Mouse (Mus musculus): ENCODE measurements at regions not wholly inside any gene's neighbourhood (a gene's known extent, or its start where the extent isn't known, plus 50 kb on each side); places are given as distances from the start of the nearest gene placed in this dataset.

DNA sequence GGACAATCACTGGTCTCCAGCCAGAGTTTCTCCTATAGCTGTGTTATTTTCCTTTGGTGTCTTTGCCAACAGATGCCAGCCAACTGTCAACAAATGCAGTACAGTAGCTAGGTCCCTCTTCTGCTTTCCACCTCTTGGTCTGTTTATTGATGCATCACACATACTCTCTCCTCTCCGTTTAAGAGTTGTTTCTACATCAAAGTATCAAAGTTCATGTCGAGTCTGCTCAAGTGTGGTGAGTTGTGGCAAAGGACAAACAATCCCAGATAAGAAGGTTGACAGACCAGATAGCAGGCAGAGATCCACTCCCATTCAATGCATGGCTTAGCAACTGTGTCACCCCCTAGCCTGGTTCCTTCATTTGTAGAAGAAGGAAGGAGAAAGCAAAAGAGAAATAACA lies 123.6 kb downstream of the Chic2 start:
- H3K4me3 ChIP-seq, result no peak overlapping the region
- H3K27ac ChIP-seq, result no peak overlapping the region
- no peaks in the 10 kb centered on the region for H3K4me1 ChIP-seq
- ATAC-seq (replicated peaks), result no peak
- no peaks in the 10 kb centered on the region for H3K9me3 ChIP-seq
- H3K27me3 ChIP-seq (replicated peaks), result no peaks in the 10 kb centered on the region
- no peak overlapping the region for H3K4me2 ChIP-seq
- H3K9ac ChIP-seq, result no peak overlapping the region
- WGBS, result 49% methylated on average over 2 of the region's 2 CpGs
- no peaks in the 10 kb centered on the region for H3K36me3 ChIP-seq (replicated peaks)

DNA sequence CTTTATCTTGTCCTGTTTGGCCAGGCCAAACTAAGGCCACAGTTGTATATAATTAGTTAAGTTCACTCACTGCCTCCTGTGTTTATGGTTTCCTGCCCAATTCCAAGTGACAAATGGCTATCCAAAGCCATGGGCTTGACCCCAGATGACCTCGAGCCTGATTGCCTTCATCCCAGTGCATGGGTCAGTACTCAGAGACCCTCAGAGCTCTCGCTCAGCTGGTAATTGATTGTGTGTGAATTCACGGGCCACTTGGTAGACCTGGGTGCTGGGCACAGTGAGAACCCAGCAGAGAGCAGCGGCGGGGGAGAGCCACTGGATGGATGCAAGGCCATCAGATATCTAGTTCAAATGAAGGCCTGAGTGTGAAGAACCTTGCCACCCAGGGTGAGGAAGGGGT lies 124.1 kb downstream of the Chic2 start:
- no peaks in the 10 kb centered on the region for H3K4me1 ChIP-seq
- H3K4me2 ChIP-seq, result no peak overlapping the region
- H3K27me3 ChIP-seq (replicated peaks), result no peaks in the 10 kb centered on the region
- no peaks in the 10 kb centered on the region for H3K9me3 ChIP-seq
- no peak overlapping the region for H3K27ac ChIP-seq
- no peak for ATAC-seq (replicated peaks)
- no peak overlapping the region for H3K4me3 ChIP-seq
- WGBS, result 52% methylated on average over 5 of the region's 5 CpGs
- no peak overlapping the region for H3K9ac ChIP-seq
- no peaks in the 10 kb centered on the region for H3K36me3 ChIP-seq (replicated peaks)

DNA sequence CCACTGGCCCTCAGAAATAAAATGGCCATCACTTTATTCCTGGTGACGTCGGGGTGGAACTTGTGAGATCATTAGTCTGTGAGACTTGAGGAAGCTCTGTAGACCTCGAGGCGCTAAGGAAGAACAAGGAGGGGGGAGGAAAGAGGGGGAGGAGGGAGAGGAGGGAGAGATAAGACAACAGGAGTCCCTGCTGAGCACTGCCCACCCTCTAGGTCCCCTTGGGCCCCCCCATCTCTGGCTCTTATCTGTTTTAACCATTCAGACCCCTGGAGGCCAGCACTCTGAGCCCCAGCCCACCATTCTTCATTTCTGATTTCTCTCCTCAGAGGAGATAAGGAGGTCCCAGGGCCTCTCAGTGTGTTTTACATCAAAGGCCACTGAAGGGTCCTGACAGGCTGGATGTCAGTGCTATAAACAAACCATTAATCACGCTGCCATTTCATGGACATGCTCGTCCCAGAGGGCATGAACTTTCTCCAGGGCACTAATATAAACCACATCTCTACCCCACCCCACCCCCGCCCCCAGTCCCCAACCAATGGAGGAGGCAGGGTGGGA lies 139.0 kb downstream of the Chic2 start:
- WGBS, result 73% methylated on average over 7 of the region's 7 CpGs
- no peak for ATAC-seq (replicated peaks)
- no peak overlapping the region for H3K9ac ChIP-seq
- H3K4me2 ChIP-seq, result no peak overlapping the region
- no peaks in the 10 kb centered on the region for H3K27me3 ChIP-seq (replicated peaks)
- H3K36me3 ChIP-seq (replicated peaks), result no peaks in the 10 kb centered on the region
- no peaks in the 10 kb centered on the region for H3K9me3 ChIP-seq
- H3K4me1 ChIP-seq, result no peaks in the 10 kb centered on the region
- no peak overlapping the region for H3K27ac ChIP-seq
- H3K4me3 ChIP-seq, result no peak overlapping the region

DNA sequence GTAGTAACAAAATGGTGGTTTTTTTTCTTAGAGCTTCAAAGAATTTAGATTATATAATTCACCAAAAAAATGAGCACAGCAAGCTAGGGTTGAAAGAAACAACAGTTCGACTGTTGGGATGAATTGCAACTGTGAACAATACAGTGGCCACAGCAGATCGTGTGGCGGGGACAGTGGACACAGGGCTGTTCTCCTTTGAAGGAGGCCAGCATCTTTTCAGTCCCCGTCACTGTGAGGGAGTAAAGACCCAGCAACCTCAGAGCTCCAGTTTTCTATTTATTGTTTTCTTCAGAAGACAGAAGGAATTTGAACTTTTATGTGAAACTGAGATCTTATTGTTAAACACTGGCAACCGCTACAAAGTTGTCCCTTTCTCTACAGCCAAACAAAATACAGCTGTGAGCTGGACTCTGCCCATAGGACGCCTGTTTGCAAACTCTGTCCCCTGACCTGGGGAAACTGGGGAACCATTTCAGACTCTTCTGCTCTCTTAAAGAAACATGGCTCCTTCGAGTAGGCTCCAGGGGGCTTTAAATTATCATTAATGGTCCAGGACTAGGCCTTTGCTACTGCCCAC lies 139.6 kb downstream of the Chic2 start:
- Histone ChIP-seq H3K27ac (no peak overlapping the region), H3K27me3 (replicated peaks) (no peaks in the 10 kb centered on the region), H3K4me2 (no peak overlapping the region), H3K4me1 (no peaks in the 10 kb centered on the region), H3K36me3 (replicated peaks) (no peaks in the 10 kb centered on the region), H3K4me3 (no peak overlapping the region), H3K9me3 (no peaks in the 10 kb centered on the region), H3K9ac (no peak overlapping the region)
- whole genome bisulfite sequencing, result 77% methylated on average over 7 of the region's 7 CpGs
- no peak for ATAC-seq (replicated peaks)

DNA sequence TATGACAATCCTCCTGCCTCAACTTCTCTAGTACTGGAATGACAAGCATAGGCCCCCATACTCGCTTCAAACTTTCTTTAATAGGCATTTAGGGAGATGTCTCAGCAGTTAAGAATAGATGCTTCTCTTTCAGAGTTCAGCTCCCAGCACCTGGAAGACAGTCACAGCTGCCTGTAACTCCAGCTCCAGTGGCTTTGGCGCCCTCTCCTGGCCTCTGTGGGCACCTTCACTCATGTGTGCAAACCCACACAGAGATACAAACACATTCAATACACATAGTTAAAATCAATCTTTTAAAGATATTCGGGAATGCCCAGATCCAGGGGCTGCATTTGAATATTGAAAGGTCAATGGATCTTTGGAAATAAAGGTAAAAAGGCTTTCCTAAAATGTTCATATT lies 140.2 kb downstream of the Chic2 start:
- H3K27ac ChIP-seq, result no peak overlapping the region
- H3K4me2 ChIP-seq, result no peak overlapping the region
- WGBS, result 76% methylated on average over 3 of the region's 3 CpGs
- no peak for ATAC-seq (replicated peaks)
- H3K4me3 ChIP-seq, result no peak overlapping the region
- no peaks in the 10 kb centered on the region for H3K36me3 ChIP-seq (replicated peaks)
- no peaks in the 10 kb centered on the region for H3K4me1 ChIP-seq
- H3K9me3 ChIP-seq, result no peaks in the 10 kb centered on the region
- H3K27me3 ChIP-seq (replicated peaks), result no peaks in the 10 kb centered on the region
- no peak overlapping the region for H3K9ac ChIP-seq

DNA sequence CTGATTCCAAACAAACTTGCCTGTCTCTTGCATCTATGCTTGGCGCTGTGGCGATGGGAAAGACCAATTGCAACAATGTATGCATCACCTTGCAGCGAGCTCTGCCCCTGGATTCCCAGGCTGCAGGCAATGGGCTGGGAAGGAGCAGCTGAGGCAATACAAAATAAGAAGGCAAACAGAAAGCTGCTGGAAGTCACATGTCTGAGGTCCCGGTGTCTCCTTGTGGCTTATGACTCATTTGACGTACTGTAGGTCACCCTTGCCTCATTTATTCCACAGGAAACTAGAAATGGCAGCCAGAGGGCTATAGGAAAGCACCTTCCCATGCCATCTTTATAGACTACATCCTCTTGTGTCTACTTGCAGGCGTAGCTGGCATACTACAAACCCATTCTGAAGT lies 140.9 kb downstream of the Chic2 start:
- no peak overlapping the region for H3K4me3 ChIP-seq
- H3K27ac ChIP-seq, result no peak overlapping the region
- no peaks in the 10 kb centered on the region for H3K27me3 ChIP-seq (replicated peaks)
- no peak overlapping the region for H3K4me2 ChIP-seq
- H3K4me1 ChIP-seq, result no peaks in the 10 kb centered on the region
- no peaks in the 10 kb centered on the region for H3K9me3 ChIP-seq
- ATAC-seq (replicated peaks), result no peak
- no peak overlapping the region for H3K9ac ChIP-seq
- no peaks in the 10 kb centered on the region for H3K36me3 ChIP-seq (replicated peaks)
- WGBS, result 94% methylated on average over 6 of the region's 6 CpGs

DNA sequence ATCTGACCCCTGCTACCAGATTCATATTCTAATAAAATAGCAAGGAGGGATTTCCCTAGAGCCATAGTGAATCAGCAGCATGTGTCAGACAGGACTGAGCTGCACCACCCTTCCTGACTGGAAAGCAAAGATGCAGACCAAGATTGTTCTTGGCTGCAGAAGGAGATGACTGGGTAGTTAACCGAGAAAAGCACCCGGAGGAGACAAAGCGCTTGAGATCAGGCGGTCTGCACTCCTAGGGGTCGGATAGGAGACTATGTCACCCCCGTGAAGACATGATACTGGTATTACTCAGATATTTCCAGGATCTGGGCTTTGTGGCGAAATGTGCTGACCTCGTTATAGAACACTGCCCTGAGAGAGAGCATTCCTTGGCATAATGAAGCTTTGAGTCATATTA lies 147.4 kb downstream of the Chic2 start:
- Histone ChIP-seq H3K9ac (no peak overlapping the region), H3K9me3 (no peaks in the 10 kb centered on the region), H3K27ac (no peak overlapping the region), H3K4me3 (no peak overlapping the region), H3K4me1 (no peaks in the 10 kb centered on the region), H3K4me2 (no peak overlapping the region), H3K36me3 (replicated peaks) (no peaks in the 10 kb centered on the region), H3K27me3 (replicated peaks) (no peaks in the 10 kb centered on the region)
- no peak for ATAC-seq (replicated peaks)
- WGBS, result 92% methylated on average over 8 of the region's 8 CpGs

DNA sequence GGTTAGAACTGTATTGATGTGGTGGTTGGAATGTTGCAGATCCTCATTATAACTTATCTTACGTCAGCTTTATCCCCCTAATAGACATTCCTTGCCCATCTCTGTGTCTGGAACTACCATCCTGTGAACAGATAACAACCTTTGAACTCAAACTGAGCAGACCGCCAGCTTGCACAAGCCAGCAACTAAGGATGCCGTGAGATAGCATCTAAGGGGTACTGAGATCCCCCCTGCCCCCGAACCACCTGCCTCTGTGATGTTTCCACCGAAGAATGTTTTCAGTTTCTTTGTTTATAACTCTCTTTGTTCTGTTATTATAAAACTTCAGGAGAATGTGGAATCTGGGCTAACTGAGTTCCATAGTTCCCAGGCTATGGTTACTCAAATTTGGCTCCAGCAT lies 151.3 kb downstream of the Chic2 start:
- no peaks in the 10 kb centered on the region for H3K27me3 ChIP-seq (replicated peaks)
- H3K9me3 ChIP-seq, result no peaks in the 10 kb centered on the region
- no peak overlapping the region for H3K9ac ChIP-seq
- ATAC-seq (replicated peaks), result no peak
- no peaks in the 10 kb centered on the region for H3K36me3 ChIP-seq (replicated peaks)
- no peaks in the 10 kb centered on the region for H3K4me1 ChIP-seq
- 72% methylated on average over 5 of the region's 5 CpGs for WGBS
- H3K27ac ChIP-seq, result no peak overlapping the region
- no peak overlapping the region for H3K4me2 ChIP-seq
- no peak overlapping the region for H3K4me3 ChIP-seq

DNA sequence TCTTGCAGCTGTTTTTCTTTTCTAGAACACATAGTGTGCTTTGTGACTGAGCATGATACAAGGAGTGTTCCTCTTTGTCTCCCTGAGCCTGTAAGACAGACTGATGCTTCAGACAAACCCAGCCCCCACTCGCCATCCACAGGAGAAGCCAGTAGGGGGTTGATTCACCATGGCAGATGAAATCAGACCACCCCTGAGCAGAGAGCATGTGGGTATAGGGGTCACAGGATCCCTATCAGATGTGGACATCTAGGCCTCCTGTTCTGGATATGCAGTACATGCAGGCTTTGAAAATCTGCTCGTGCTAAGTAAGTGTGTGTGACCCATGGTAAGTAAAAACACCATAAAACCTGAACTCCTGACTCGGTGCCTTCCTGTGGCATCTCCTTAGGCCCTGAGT lies 153.0 kb downstream of the Chic2 start:
- Histone ChIP-seq H3K4me3 (no peak overlapping the region), H3K9ac (no peak overlapping the region), H3K36me3 (replicated peaks) (no peaks in the 10 kb centered on the region), H3K9me3 (no peaks in the 10 kb centered on the region), H3K4me2 (no peak overlapping the region), H3K27ac (no peak overlapping the region), H3K27me3 (replicated peaks) (no peaks in the 10 kb centered on the region), H3K4me1 (no peaks in the 10 kb centered on the region)
- no peak for ATAC-seq (replicated peaks)
- WGBS, result 39% methylated on average over 3 of the region's 3 CpGs

DNA sequence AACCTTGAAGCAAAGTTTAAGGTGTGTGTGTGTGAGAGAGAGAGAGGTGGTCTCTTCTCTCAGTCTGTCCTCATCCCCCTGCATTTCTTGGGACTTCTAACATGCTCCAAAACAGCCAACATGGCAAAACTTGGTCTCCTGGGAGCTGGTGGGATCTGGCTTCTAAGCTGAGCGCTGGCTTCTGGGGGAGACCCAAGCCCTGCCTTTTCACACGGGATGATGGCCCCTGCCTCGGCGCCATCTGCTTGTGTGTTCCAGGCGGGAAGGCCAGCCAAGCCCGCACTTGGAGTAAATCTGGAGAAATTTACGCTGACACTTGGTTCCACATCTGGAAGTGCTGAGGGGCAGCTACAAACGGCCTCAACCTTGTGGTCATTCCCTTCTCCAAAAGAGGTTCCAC lies 155.6 kb downstream of the Chic2 start:
- no peak for ATAC-seq (replicated peaks)
- no peaks in the 10 kb centered on the region for H3K36me3 ChIP-seq (replicated peaks)
- H3K4me1 ChIP-seq, result no peaks in the 10 kb centered on the region
- H3K27ac ChIP-seq, result no peak overlapping the region
- H3K9me3 ChIP-seq, result no peaks in the 10 kb centered on the region
- 87% methylated on average over 8 of the region's 8 CpGs for WGBS
- no peak overlapping the region for H3K4me3 ChIP-seq
- H3K27me3 ChIP-seq (replicated peaks), result no peaks in the 10 kb centered on the region
- H3K4me2 ChIP-seq, result no peak overlapping the region
- H3K9ac ChIP-seq, result no peak overlapping the region

DNA sequence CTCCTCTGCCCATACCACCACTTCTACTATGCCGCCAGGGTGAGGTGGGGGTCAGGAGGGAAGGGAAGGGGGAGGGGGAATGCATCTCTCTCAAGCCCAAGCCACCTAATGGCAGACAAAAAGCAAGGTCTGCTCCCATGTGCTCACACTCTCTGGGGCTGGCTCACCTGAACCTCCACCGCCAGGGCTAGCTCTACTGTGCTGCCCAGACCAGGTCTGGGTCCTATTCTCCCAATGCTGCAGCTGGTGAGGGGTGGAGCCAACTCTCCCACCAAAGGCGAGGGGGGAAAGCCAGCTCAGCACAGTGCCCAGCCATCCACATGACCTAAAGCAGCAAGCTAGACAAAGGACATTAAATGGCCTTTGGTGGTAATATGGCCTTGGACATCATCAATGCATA lies 158.6 kb downstream of the Chic2 start:
- Histone ChIP-seq H3K4me3 (no peak overlapping the region), H3K9me3 (no peaks in the 10 kb centered on the region), H3K36me3 (replicated peaks) (no peaks in the 10 kb centered on the region), H3K4me1 (no peaks in the 10 kb centered on the region), H3K4me2 (no peak overlapping the region), H3K9ac (no peak overlapping the region), H3K27me3 (replicated peaks) (no peaks in the 10 kb centered on the region), H3K27ac (no peak overlapping the region)
- ATAC-seq (replicated peaks), result no peak
- WGBS, result 87% methylated on average over 3 of the region's 3 CpGs

DNA sequence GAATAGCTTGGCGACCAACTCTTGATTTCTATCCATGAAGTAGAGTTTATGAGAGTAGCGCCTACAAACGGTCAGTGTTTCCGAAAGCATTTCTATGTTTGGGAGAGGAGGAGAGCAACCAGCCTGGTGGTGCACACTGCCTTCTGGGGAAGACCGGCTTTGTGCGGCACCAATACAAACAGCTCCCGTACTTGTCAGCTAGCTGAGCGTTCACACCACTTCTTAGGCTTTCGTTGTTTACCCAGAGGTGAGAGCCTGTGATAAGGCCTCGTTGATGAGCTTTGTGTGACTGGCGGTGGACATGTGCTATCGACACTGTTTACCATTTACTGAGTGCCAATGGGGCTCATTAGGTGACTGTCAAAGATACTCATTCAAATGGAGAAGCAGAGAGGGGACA lies 162.0 kb downstream of the Chic2 start:
- H3K36me3 ChIP-seq (replicated peaks), result no peaks in the 10 kb centered on the region
- no peak overlapping the region for H3K4me3 ChIP-seq
- 88% methylated on average over 12 of the region's 12 CpGs for WGBS
- H3K27ac ChIP-seq, result no peak overlapping the region
- no peak overlapping the region for H3K9ac ChIP-seq
- peaks cover 6% of the 10 kb centered on the region; the same call in 1 of the 2 replicates for H3K4me1 ChIP-seq
- H3K27me3 ChIP-seq (replicated peaks), result no peaks in the 10 kb centered on the region
- no peak overlapping the region for H3K4me2 ChIP-seq
- H3K9me3 ChIP-seq, result no peaks in the 10 kb centered on the region
- ATAC-seq (replicated peaks), result no peak

DNA sequence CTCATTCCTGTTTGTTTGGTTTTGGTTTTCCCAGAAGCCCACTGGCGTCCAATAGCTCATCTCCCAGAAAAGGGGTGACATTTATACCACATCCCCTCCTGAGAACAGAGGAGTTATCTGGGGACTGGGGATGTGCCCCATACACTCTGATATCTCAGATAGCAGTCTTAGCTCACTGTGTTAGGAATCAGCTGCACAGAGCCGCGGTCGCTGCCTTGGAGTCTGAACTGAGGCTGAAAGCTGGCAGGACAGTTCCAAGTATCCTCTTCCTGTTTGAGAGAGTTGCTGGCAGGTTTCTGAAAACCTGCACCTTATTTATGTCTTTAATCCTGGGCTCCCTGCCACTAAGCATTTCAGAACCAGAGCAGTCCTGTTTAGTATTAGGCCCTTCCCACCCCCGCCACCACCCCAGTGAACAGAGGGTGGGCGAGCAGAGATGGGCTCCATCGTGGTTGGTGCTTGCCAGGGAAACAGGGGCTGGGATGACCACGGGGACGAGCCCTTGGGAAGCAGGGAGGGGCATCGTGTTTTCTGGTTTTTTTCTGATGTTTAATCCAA lies 163.8 kb downstream of the Chic2 start:
- no peaks in the 10 kb centered on the region for H3K9me3 ChIP-seq
- H3K4me2 ChIP-seq, result no peak overlapping the region
- H3K27ac ChIP-seq, result no peak overlapping the region
- peaks cover 6% of the 10 kb centered on the region; the same call in 1 of the 2 replicates for H3K4me1 ChIP-seq
- no peaks in the 10 kb centered on the region for H3K27me3 ChIP-seq (replicated peaks)
- no peaks in the 10 kb centered on the region for H3K36me3 ChIP-seq (replicated peaks)
- H3K9ac ChIP-seq, result no peak overlapping the region
- WGBS, result 69% methylated on average over 10 of the region's 10 CpGs
- no peak for ATAC-seq (replicated peaks)
- no peak overlapping the region for H3K4me3 ChIP-seq

Measured in midbrain, embryonic 15.5 days (tissue).